Mouse (Mus musculus): ENCODE measurements at regions not wholly inside any gene's neighbourhood (a gene's known extent, or its start where the extent isn't known, plus 50 kb on each side); places are given as distances from the start of the nearest gene placed in this dataset.

- no peaks in the 10 kb centered on the region for H3K4me1 ChIP-seq (ENCODE audit: control insufficient read depth in 1 of 2, insufficient read depth in 2 of 2, low read length in 2 of 2)
These were observed 255.0 kb upstream of the Nrp1 start for GRCm38 (mm10) chr8:128103380-128103779.

GRCm38 (mm10) chr8:128106569-128106968, 251.8 kb upstream of the Nrp1 start:
- H3K4me3 ChIP-seq (ENCODE audit: control insufficient read depth in 1 of 2, insufficient read depth in 1 of 2, low read depth in 2 of 2, low read length in 2 of 2): no peak overlapping the region

More at GRCm38 (mm10) chr8:128103380-128103779, 255.0 kb upstream of the Nrp1 start:
- Histone ChIP-seq H3K27ac (ENCODE audit: control insufficient read depth, low read depth, low read length) (no peak overlapping the region), H3K4me3 (ENCODE audit: control insufficient read depth in 1 of 2, insufficient read depth in 1 of 2, low read depth in 2 of 2, low read length in 2 of 2) (no peak overlapping the region), H3K79me2 (ENCODE audit: control insufficient read depth, insufficient read depth, low read length, poor library complexity) (no peaks in the 10 kb centered on the region), H3K9me3 (replicated peaks; ENCODE audit: insufficient read depth, low read length) (no peaks in the 10 kb centered on the region), H3K36me3 (ENCODE audit: control insufficient read depth in 1 of 2, insufficient read depth in 2 of 2, low read length in 2 of 2) (no peaks in the 10 kb centered on the region), H3K27me3 (ENCODE audit: control insufficient read depth in 1 of 2, insufficient read depth in 2 of 2, low read length in 2 of 2) (no peaks in the 10 kb centered on the region), H3K9ac (ENCODE audit: control insufficient read depth, low read depth, low read length, poor library complexity, severe bottlenecking) (no peak overlapping the region)
- TF ChIP-seq POLR2AphosphoS5 (IDR thresholded peaks at IDR 0.05; ENCODE audit: borderline replicate concordance, low read depth, low read length): no peak
- no peak for TF ChIP-seq EP300 (IDR thresholded peaks at IDR 0.05; ENCODE audit: low read depth in 1 of 2, low read length in 2 of 2)
- TF ChIP-seq ZMIZ1 (IDR thresholded peaks at IDR 0.05; ENCODE audit: low read depth, low read length): no peak
- no peak for TF ChIP-seq UBTF (IDR thresholded peaks at IDR 0.05; ENCODE audit: borderline replicate concordance, insufficient read depth, low read depth, low read length)
- TF ChIP-seq SMC3 (IDR thresholded peaks at IDR 0.05; ENCODE audit: low read depth, low read length): no peak
- TF ChIP-seq HCFC1 (IDR thresholded peaks at IDR 0.05; ENCODE audit: low read depth, low read length): no peak
- DNase-seq (ENCODE audit: low read depth, low spot score): peak; percentile 2

GRCm38 (mm10) chr8:128107041-128107440, 251.4 kb upstream of the Nrp1 start:
- Histone ChIP-seq H3K9me3 (replicated peaks; ENCODE audit: insufficient read depth, low read length) (no peaks in the 10 kb centered on the region), H3K27me3 (ENCODE audit: control insufficient read depth in 1 of 2, insufficient read depth in 2 of 2, low read length in 2 of 2) (no peaks in the 10 kb centered on the region), H3K27ac (ENCODE audit: control insufficient read depth, low read depth, low read length) (no peak overlapping the region), H3K9ac (ENCODE audit: control insufficient read depth, low read depth, low read length, poor library complexity, severe bottlenecking) (no peak overlapping the region), H3K4me3 (ENCODE audit: control insufficient read depth in 1 of 2, insufficient read depth in 1 of 2, low read depth in 2 of 2, low read length in 2 of 2) (no peak overlapping the region), H3K4me1 (ENCODE audit: control insufficient read depth in 1 of 2, insufficient read depth in 2 of 2, low read length in 2 of 2) (no peaks in the 10 kb centered on the region), H3K79me2 (ENCODE audit: control insufficient read depth, insufficient read depth, low read length, poor library complexity) (no peaks in the 10 kb centered on the region), H3K36me3 (ENCODE audit: control insufficient read depth in 1 of 2, insufficient read depth in 2 of 2, low read length in 2 of 2) (no peaks in the 10 kb centered on the region)
- TF ChIP-seq TCF12 (IDR thresholded peaks at IDR 0.05; ENCODE audit: low read depth, low read length): no peak
- no peak for TF ChIP-seq JUND (IDR thresholded peaks at IDR 0.05; ENCODE audit: low read depth, low read length)
- TF ChIP-seq ETS1 (IDR thresholded peaks at IDR 0.05; ENCODE audit: low read depth, low read length): no peak
- TF ChIP-seq ELF1 (IDR thresholded peaks at IDR 0.05; ENCODE audit: low read depth, low read length): no peak
- TF ChIP-seq GABPA (IDR thresholded peaks at IDR 0.05; ENCODE audit: low read depth, low read length): no peak
- no peak for TF ChIP-seq MYB (IDR thresholded peaks at IDR 0.05; ENCODE audit: low read depth, low read length)
- no peak for TF ChIP-seq POLR2AphosphoS2 (IDR thresholded peaks at IDR 0.05; ENCODE audit: low read length)
- no peak for TF ChIP-seq CHD2 (IDR thresholded peaks at IDR 0.05; ENCODE audit: low read length)
- TF ChIP-seq TBP (IDR thresholded peaks at IDR 0.05; ENCODE audit: low read depth, low read length): no peak
- TF ChIP-seq RAD21 (IDR thresholded peaks at IDR 0.05; ENCODE audit: low read depth, low read length): no peak
- no peak for TF ChIP-seq ZMIZ1 (IDR thresholded peaks at IDR 0.05; ENCODE audit: low read depth, low read length)
- TF ChIP-seq ZC3H11A (IDR thresholded peaks at IDR 0.05; ENCODE audit: low read depth, low read length): no peak
- no peak for TF ChIP-seq RCOR1 (IDR thresholded peaks at IDR 0.05; ENCODE audit: low read depth, low read length)
- no peak for TF ChIP-seq NELFE (IDR thresholded peaks at IDR 0.05; ENCODE audit: low read depth, low read length)
- TF ChIP-seq GATA1 (IDR thresholded peaks at IDR 0.05; ENCODE audit: low read depth, low read length): no peak
- no peak for TF ChIP-seq MXI1 (IDR thresholded peaks at IDR 0.05; ENCODE audit: low read depth, low read length)
- no peak for TF ChIP-seq E2F4 (IDR thresholded peaks at IDR 0.05; ENCODE audit: borderline replicate concordance, low read depth, low read length)
- no peak for TF ChIP-seq MEF2A (IDR thresholded peaks at IDR 0.05; ENCODE audit: extremely low read depth, insufficient replicate concordance, low read depth, low read length, poor library complexity, severe bottlenecking)
- TF ChIP-seq EP300 (IDR thresholded peaks at IDR 0.05; ENCODE audit: low read depth in 1 of 2, low read length in 2 of 2): no peak
- no peak for DNase-seq (ENCODE audit: low read depth, low spot score)

More at GRCm38 (mm10) chr8:128106569-128106968, 251.8 kb upstream of the Nrp1 start:
- no peaks in the 10 kb centered on the region for H3K9me3 ChIP-seq (replicated peaks; ENCODE audit: insufficient read depth, low read length)
- no peaks in the 10 kb centered on the region for H3K27me3 ChIP-seq (ENCODE audit: control insufficient read depth in 1 of 2, insufficient read depth in 2 of 2, low read length in 2 of 2)
- H3K27ac ChIP-seq (ENCODE audit: control insufficient read depth, low read depth, low read length): no peak overlapping the region
- H3K4me1 ChIP-seq (ENCODE audit: control insufficient read depth in 1 of 2, insufficient read depth in 2 of 2, low read length in 2 of 2): no peaks in the 10 kb centered on the region
- H3K9ac ChIP-seq (ENCODE audit: control insufficient read depth, low read depth, low read length, poor library complexity, severe bottlenecking): no peak overlapping the region
- no peaks in the 10 kb centered on the region for H3K36me3 ChIP-seq (ENCODE audit: control insufficient read depth in 1 of 2, insufficient read depth in 2 of 2, low read length in 2 of 2)
- no peak for DNase-seq (ENCODE audit: low read depth, low spot score)
- H3K79me2 ChIP-seq (ENCODE audit: control insufficient read depth, insufficient read depth, low read length, poor library complexity): no peaks in the 10 kb centered on the region
- TF ChIP-seq MXI1 (IDR thresholded peaks at IDR 0.05; ENCODE audit: low read depth, low read length) (no peak), ELF1 (IDR thresholded peaks at IDR 0.05; ENCODE audit: low read depth, low read length) (no peak), MAZ (IDR thresholded peaks at IDR 0.05; ENCODE audit: low read depth, low read length) (no peak), RAD21 (IDR thresholded peaks at IDR 0.05; ENCODE audit: low read depth, low read length) (no peak), USF1 (IDR thresholded peaks at IDR 0.05; ENCODE audit: low read depth, low read length) (no peak), ZC3H11A (IDR thresholded peaks at IDR 0.05; ENCODE audit: low read depth, low read length) (no peak)
